Mouse (Mus musculus) G1E (cell line): ENCODE results near the gene Rai1.

Experiments used
- CTCF ChIP-seq: IDR thresholded peaks from 2 replicates; pipeline ENCODE4 v1.5.1; 2012; ENCODE audit warnings: low read depth, low read length, inconsistent platforms, mixed read lengths
- GATA1 ChIP-seq: IDR thresholded peaks from 2 replicates; pipeline ENCODE4 v1.6.1; 2012; ENCODE audit warnings: borderline replicate concordance, low read length, inconsistent platforms, mixed read lengths
- GATA2 ChIP-seq: IDR thresholded peaks from 2 replicates; pipeline ENCODE4 v1.6.1; 2012; ENCODE audit warnings: low read depth, low read length, inconsistent platforms, borderline replicate concordance
- TAL1 ChIP-seq: conservative IDR thresholded peaks from 2 replicates; pipeline ENCODE4 v1.6.1; 2012; ENCODE audit warnings: low read depth, low read length, inconsistent platforms, mixed read lengths

DNA sequence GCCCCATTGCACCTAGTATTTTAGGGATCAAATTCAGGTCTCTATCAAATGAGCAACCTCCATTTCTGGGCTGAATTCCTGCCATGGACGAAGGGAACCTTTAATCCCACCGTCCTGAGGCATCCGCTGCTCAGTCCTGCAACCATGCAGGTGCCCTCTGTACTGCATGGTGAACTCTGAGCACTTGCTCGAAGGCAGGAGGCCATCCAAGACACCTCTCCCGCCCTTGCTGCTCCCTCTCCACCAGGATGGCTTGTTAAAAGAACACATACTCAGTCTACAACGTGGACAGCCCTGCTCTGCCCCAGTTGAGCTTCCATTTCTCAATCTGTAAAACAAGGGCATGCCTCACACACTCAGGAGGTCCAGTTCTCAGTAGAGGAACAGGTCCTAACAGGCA, 103.4 kb downstream of the Rai1 start:
- TF ChIP-seq CTCF (no peak), GATA2 (no peak), TAL1 (no peak), GATA1 (no peak)
